Mouse (Mus musculus) liver, embryonic 14.5 days (tissue): ENCODE measurements around the gene Rph3al. TPM values are rescaled to one million over a fixed set of nuclear protein-coding genes. Genes with fewer than 3 reads are reported as not detected.

Source experiments
- ATAC-seq: fragments of 200-750 bp; cut with Nextera tagmentation; 2 replicates; pipeline ENCODE4 v1.8.0; 2017; ENCODE audit warnings: moderate number of reproducible peaks, mild to moderate bottlenecking, moderate library complexity; ENCODE audit not compliant: insufficient read depth
- DNase-seq, 3 experiments: peaks; one replicate each; pipeline ENCODE4 v3.0.0-alpha.2; 2012 to 2013; ENCODE audit warnings: low read depth in 3 of 3, low spot score in 3 of 3
- H3K27ac ChIP-seq: fragments of 300-500 bp; sonication (generic); 2 replicates; pipeline ENCODE4 v1.5.1; 2014; ENCODE audit warnings: moderate library complexity, mild to moderate bottlenecking, control low read depth, inconsistent platforms
- H3K27me3 ChIP-seq: fragments of 300-500 bp; sonication (generic); 2 replicates; pipeline ENCODE4 v1.6.1; 2014; ENCODE audit warnings: mild to moderate bottlenecking, low read length, moderate library complexity; ENCODE audit not compliant: control insufficient read depth, insufficient read depth
- H3K36me3 ChIP-seq: fragments of 300-500 bp; sonication (generic); replicated peaks from 2 replicates; pipeline ENCODE4 v1.6.1; 2014; ENCODE audit warnings: low read depth; ENCODE audit not compliant: control insufficient read depth, insufficient read depth
- H3K4me1 ChIP-seq, 2 experiments: fragments of 200-500 bp in 1 of 2; fragments of 300-500 bp in 1 of 2; sonication (generic) in 1 of 2; replicated peaks; 2 replicates each; pipeline ENCODE4 v1.6.1; 2012 to 2014; ENCODE audit warnings: antibody characterized with exemption in 1 of 2, inconsistent platforms in 1 of 2, low read length in 1 of 2; ENCODE audit not compliant: control insufficient read depth in 2 of 2, insufficient read depth in 2 of 2
- H3K4me2 ChIP-seq: fragments of 300-500 bp; sonication (generic); 2 replicates; pipeline ENCODE4 v1.6.1; 2014; ENCODE audit warnings: low read depth, mild to moderate bottlenecking, control low read depth, moderate library complexity
- H3K4me3 ChIP-seq, 2 experiments: fragments of 200-500 bp in 1 of 2; fragments of 300-500 bp in 1 of 2; sonication (generic) in 1 of 2; 2 replicates each; pipeline ENCODE4 v1.5.1; 2012 to 2014; ENCODE audit warnings: low read depth in 2 of 2, low read length in 2 of 2, mild to moderate bottlenecking in 2 of 2, control low read depth in 1 of 2, inconsistent platforms in 1 of 2, moderate library complexity in 1 of 2; ENCODE audit not compliant: insufficient read depth in 1 of 2
- H3K9ac ChIP-seq: fragments of 300-500 bp; sonication (generic); replicated peaks from 2 replicates; pipeline ENCODE4 v1.6.1; 2014; ENCODE audit warnings: mild to moderate bottlenecking, control low read depth, moderate library complexity
- H3K9me3 ChIP-seq: fragments of 300-500 bp; sonication (generic); 2 replicates; pipeline ENCODE4 v1.6.1; 2016; ENCODE audit warnings: low read length, mixed read lengths; ENCODE audit not compliant: control insufficient read depth
- CTCF ChIP-seq: IDR thresholded peaks from 2 replicates; pipeline ENCODE4 v1.5.1; 2016; ENCODE audit warnings: antibody characterized with exemption, low read depth, control low read depth
- EP300 ChIP-seq: IDR thresholded peaks from 2 replicates; pipeline ENCODE4 v1.6.1; 2016; ENCODE audit warnings: antibody characterized with exemption, low read depth
- WGBS: fragments of 180-500 bp; shearing (Covaris S2); extraction: QIAGEN DNeasy Blood & Tissue Kit; methylation state at CpG from one replicate; pipeline ENCODE4 v1.1.7; 2014; ENCODE audit not compliant: insufficient replicate concordance; 5-methylcytosine and 5-hydroxymethylcytosine counted together
- polyA plus RNA-seq, 2 experiments: library from polyadenylated mRNA; depleted of rRNA in 1 of 2; stranded (reverse) in 1 of 2; unstranded in 1 of 2; fragments of >200 nt; fragmentation: Nextera tagmentation in 1 of 2; extraction: Ambion mirVana in 1 of 2; gene quantifications; 2 replicates each; pipeline versions ENCODE4 v1.2.1 to v1.2.3; 2012 to 2014

The Rph3al gene
- polyA plus RNA-seq, 2 experiments: 0.25 to 0.29 TPM

DNA sequence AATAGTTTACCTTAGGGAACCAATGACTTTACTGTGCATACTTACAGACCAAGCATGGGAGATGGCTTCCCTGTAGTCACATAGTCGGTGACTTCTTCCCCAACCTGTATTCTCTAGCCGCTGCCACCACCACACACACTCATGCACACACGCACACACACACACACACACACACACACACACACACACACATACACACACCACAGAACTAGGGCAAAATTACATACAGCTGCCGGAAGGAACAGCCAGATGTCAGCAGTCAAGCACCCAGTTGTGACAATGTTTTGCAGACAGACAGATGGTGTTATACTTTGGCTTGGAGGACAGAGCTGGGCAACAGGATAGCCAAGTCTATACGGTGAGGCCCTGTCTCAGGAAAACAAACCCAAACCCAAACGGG is 39.8 kb upstream of the Rph3al start:
- ATAC-seq (no peak), DNase-seq (no peak)
- 56% methylated on average over 6 of the region's 6 CpGs for WGBS
- Histone ChIP-seq H3K4me3 (no peak overlapping the region), H3K27ac (no peak overlapping the region), H3K27me3 (no peaks in the 10 kb centered on the region), H3K4me1 (peaks cover 0 to 4% of the 10 kb centered on the region in 2 experiments; a peak in 1 of 4 replicates), H3K36me3 (no peaks in the 10 kb centered on the region), H3K9ac (no peak overlapping the region), H3K4me2 (no peak overlapping the region), H3K9me3 (no peaks in the 10 kb centered on the region; the same call in 1 of the 2 replicates)
- no peak for TF ChIP-seq EP300
- no peak for TF ChIP-seq CTCF

- H3K36me3 ChIP-seq: no peaks in the 10 kb centered on the region
- H3K27me3 ChIP-seq: no peaks in the 10 kb centered on the region
- ATAC-seq: no peak
- TF ChIP-seq EP300 (no peak), CTCF (no peak)
- no peak overlapping the region for H3K27ac ChIP-seq
- no peak overlapping the region for H3K9ac ChIP-seq
- DNase-seq: no peak
- H3K4me2 ChIP-seq: no peak overlapping the region
- no peak overlapping the region for H3K4me3 ChIP-seq
- no peaks in the 10 kb centered on the region; the same call in 1 of the 2 replicates for H3K9me3 ChIP-seq
- H3K4me1 ChIP-seq: peaks cover 0 to 4% of the 10 kb centered on the region in 2 experiments; a peak in 1 of 4 replicates
- under 1% methylated on average over 8 of the region's 8 CpGs for WGBS
These were observed 38.5 kb upstream of the Rph3al start for GRCm38 (mm10) chr11:75976748-75977147.

DNA sequence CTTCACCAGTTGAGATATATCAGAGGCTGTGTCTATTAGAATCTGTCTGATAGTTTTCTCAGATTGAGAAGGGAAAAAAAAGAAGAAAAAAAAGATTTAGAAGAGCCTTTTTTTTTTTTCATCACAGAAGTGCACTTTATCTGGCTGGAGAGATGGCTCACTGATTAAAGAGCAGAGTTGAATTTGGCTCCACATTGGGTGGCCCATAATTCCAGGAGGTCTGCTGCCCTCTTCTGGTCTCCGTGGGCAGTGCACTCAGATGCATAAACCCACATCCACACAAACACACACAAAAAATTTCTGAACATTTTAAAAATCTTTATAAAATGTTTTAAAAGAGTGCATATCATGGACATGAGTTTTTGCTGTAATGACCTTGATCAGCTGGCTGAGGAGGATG is 35.8 kb upstream of the Rph3al start:
- no peaks in the 10 kb centered on the region for H3K36me3 ChIP-seq
- H3K9ac ChIP-seq: no peak overlapping the region
- no peak for ATAC-seq
- 47% methylated on average over 1 of the region's 1 CpGs for WGBS
- DNase-seq: no peak
- no peak overlapping the region for H3K4me2 ChIP-seq
- no peak overlapping the region for H3K27ac ChIP-seq
- H3K4me1 ChIP-seq: peaks cover 0 to 4% of the 10 kb centered on the region in 2 experiments; a peak in 1 of 4 replicates
- no peak overlapping the region for H3K4me3 ChIP-seq
- TF ChIP-seq EP300 (no peak), CTCF (peak; percentile 63)
- no peaks in the 10 kb centered on the region for H3K27me3 ChIP-seq
- no peaks in the 10 kb centered on the region; the same call in 1 of the 2 replicates for H3K9me3 ChIP-seq

- no peak for DNase-seq
- ATAC-seq: no peak
- WGBS: 29% methylated on average over 7 of the region's 7 CpGs
- H3K36me3 ChIP-seq: no peaks in the 10 kb centered on the region
- H3K4me2 ChIP-seq: no peak overlapping the region
- H3K4me3 ChIP-seq: no peak overlapping the region
- H3K27me3 ChIP-seq: no peaks in the 10 kb centered on the region; the same call in 1 of the 2 replicates
- H3K9me3 ChIP-seq: no peaks in the 10 kb centered on the region; the same call in 1 of the 2 replicates
- TF ChIP-seq CTCF: no peak
- no peak for TF ChIP-seq EP300
- H3K9ac ChIP-seq: no peak overlapping the region
- no peak overlapping the region for H3K27ac ChIP-seq
- peaks cover 0 to 4% of the 10 kb centered on the region in 2 experiments; a peak in 1 of 4 replicates for H3K4me1 ChIP-seq
These were observed 34.8 kb upstream of the Rph3al start for GRCm38 (mm10) chr11:75972916-75973567.

DNA sequence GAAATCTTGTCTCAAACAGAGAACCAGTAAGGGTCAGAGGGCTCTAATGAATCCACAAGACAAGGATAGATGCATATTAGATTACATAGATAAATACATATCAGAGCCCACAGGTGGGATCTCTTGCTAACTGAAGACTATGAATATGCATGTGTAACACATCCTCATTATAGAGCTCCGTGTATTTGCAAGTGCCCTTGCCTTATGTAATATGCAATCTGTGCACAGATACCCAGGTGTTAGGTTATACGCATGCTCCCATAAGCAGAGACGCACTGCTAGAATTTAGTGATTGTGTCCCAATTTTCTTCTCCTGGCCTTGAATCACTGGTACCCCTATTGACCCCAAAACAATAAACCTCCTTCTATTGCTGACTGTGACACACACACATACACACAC is 34.0 kb upstream of the Rph3al start:
- Histone ChIP-seq H3K36me3 (no peaks in the 10 kb centered on the region), H3K27me3 (peaks cover 4% of the 10 kb centered on the region), H3K9ac (no peak overlapping the region), H3K4me2 (no peak overlapping the region), H3K4me1 (peaks cover 0 to 4% of the 10 kb centered on the region in 2 experiments; a peak in 1 of 4 replicates), H3K9me3 (no peaks in the 10 kb centered on the region; the same call in 1 of the 2 replicates), H3K4me3 (no peak overlapping the region), H3K27ac (no peak overlapping the region)
- WGBS: 68% methylated on average over 3 of the region's 3 CpGs
- TF ChIP-seq CTCF (no peak), EP300 (no peak)
- DNase-seq: no peak
- no peak for ATAC-seq
